Mouse (Mus musculus): ENCODE measurements around the gene Anpep. TPM values are rescaled to one million over a fixed set of nuclear protein-coding genes. Genes with fewer than 3 reads are reported as not detected.

Gene Anpep
- polyA plus RNA-seq, 1 experiment from 2014 or later: 26.7 TPM

GRCm38 (mm10) chr7:79858202-79858934 lies 2.5 kb downstream of the Anpep start:
- Histone ChIP-seq H3K27me3 (ENCODE audit: insufficient read depth, low read length) (no peaks in the 10 kb centered on the region), H3K4me1 (ENCODE audit: insufficient read depth) (no peaks in the 10 kb centered on the region), H3K36me3 (replicated peaks; ENCODE audit: insufficient read depth, low read length) (no peaks in the 10 kb centered on the region), H3K9ac (replicated peaks) (no peak overlapping the region), H3K4me3 (ENCODE audit: low read depth, low read length) (no peak overlapping the region), H3K4me2 (ENCODE audit: low read depth, low read length) (no peak overlapping the region), H3K9me3 (ENCODE audit: low read length) (no peaks in the 10 kb centered on the region), H3K27ac (ENCODE audit: low read depth) (no peak overlapping the region)
- WGBS (ENCODE audit: insufficient replicate concordance): 34% methylated on average over 11 of the region's 11 CpGs
- TF ChIP-seq EP300 (IDR thresholded peaks at IDR 0.05; ENCODE audit: low read depth) (no peak), CTCF (IDR thresholded peaks at IDR 0.05; ENCODE audit: low read depth) (no peak)
- no peak for DNase-seq
- no peak for ATAC-seq

DNA sequence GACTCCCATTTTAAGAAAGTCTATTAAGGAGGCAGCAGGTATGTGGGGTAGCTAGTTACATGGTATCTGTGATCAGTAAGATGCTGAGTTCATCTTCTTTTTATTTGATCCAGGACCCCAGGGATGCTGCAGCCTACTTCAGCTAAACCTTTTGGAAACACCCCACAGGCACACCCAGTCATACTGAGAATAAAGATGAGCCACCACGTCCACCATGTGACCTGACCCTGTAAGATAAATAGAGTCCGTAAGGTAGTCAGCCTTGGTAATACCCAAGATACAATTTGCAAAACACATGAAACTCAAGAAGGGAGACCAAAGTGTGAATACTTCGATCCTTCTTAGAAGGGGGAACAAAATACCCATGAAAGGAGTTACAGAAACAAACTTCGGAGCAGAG lies 4.6 kb downstream of the Anpep start:
- H3K27me3 ChIP-seq (ENCODE audit: insufficient read depth, low read length): no peaks in the 10 kb centered on the region
- DNase-seq (no peak), ATAC-seq (no peak)
- H3K9me3 ChIP-seq (ENCODE audit: low read length): no peaks in the 10 kb centered on the region
- no peaks in the 10 kb centered on the region for H3K4me1 ChIP-seq (ENCODE audit: insufficient read depth)
- H3K36me3 ChIP-seq (replicated peaks; ENCODE audit: insufficient read depth, low read length): no peaks in the 10 kb centered on the region
- no peak overlapping the region for H3K9ac ChIP-seq (replicated peaks)
- WGBS (ENCODE audit: insufficient replicate concordance): 68% methylated on average over 4 of the region's 4 CpGs
- TF ChIP-seq CTCF (IDR thresholded peaks at IDR 0.05; ENCODE audit: low read depth): no peak
- no peak for TF ChIP-seq EP300 (IDR thresholded peaks at IDR 0.05; ENCODE audit: low read depth)
- H3K4me3 ChIP-seq (ENCODE audit: low read depth, low read length): no peak overlapping the region
- H3K4me2 ChIP-seq (ENCODE audit: low read depth, low read length): no peak overlapping the region
- H3K27ac ChIP-seq (ENCODE audit: low read depth): no peak overlapping the region

- 12% methylated on average over 45 of the region's 53 CpGs for WGBS (ENCODE audit: insufficient replicate concordance)
- Histone ChIP-seq H3K4me2 (ENCODE audit: low read depth, low read length) (peak overlapping the region; percentile 76), H3K9me3 (ENCODE audit: low read length) (no peaks in the 10 kb centered on the region), H3K36me3 (replicated peaks; ENCODE audit: insufficient read depth, low read length) (no peaks in the 10 kb centered on the region), H3K9ac (replicated peaks) (peak overlapping the region; percentile 30; the same call in 1 of the 2 replicates), H3K4me1 (ENCODE audit: insufficient read depth) (peaks cover 25% of the 10 kb centered on the region), H3K27me3 (ENCODE audit: insufficient read depth, low read length) (peaks cover 4% of the 10 kb centered on the region; the same call in 1 of the 2 replicates), H3K27ac (ENCODE audit: low read depth) (no peak overlapping the region), H3K4me3 (ENCODE audit: low read depth, low read length) (peak overlapping the region; percentile 37)
- ATAC-seq: 0 out of 2 replicates have a peak, but pooled peaks have one; percentile 22
- peak; percentile 46 for DNase-seq
- TF ChIP-seq EP300 (IDR thresholded peaks at IDR 0.05; ENCODE audit: low read depth) (no peak), CTCF (IDR thresholded peaks at IDR 0.05; ENCODE audit: low read depth) (no peak)
These were observed 13.1 kb downstream of the Anpep start for GRCm38 (mm10) chr7:79847456-79848451.

DNA sequence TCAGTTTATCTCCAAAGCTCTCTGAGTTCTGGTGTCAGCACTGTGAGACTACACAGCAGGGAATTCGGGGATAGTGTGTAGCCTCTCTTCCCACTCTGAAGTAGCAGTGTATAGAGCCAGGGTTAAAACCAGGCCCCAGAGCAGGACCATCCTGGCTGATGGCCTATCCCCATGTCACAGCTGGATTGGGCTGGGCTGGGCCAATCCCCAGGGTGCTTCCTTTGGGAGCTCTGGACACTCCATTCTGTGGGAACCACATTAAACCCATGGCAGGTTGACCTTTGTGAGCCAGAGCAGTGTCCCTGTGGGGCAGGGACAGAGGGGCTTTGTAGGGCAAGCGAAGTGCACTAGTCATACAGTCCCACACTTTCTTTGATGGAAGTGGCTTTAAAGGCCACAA lies 14.5 kb downstream of the Anpep start:
- TF ChIP-seq CTCF (IDR thresholded peaks at IDR 0.05; ENCODE audit: low read depth) (no peak), EP300 (IDR thresholded peaks at IDR 0.05; ENCODE audit: low read depth) (no peak)
- no peaks in the 10 kb centered on the region for H3K36me3 ChIP-seq (replicated peaks; ENCODE audit: insufficient read depth, low read length)
- H3K4me1 ChIP-seq (ENCODE audit: insufficient read depth): peaks cover 25% of the 10 kb centered on the region
- 77% methylated on average over 2 of the region's 2 CpGs for WGBS (ENCODE audit: insufficient replicate concordance)
- no peaks in the 10 kb centered on the region for H3K9me3 ChIP-seq (ENCODE audit: low read length)
- H3K9ac ChIP-seq (replicated peaks): no peak overlapping the region
- no peak overlapping the region for H3K4me3 ChIP-seq (ENCODE audit: low read depth, low read length)
- H3K27me3 ChIP-seq (ENCODE audit: insufficient read depth, low read length): peaks cover 4% of the 10 kb centered on the region; the same call in 1 of the 2 replicates
- no peak for DNase-seq
- H3K27ac ChIP-seq (ENCODE audit: low read depth): no peak overlapping the region
- no peak overlapping the region for H3K4me2 ChIP-seq (ENCODE audit: low read depth, low read length)
- no peak for ATAC-seq

DNA sequence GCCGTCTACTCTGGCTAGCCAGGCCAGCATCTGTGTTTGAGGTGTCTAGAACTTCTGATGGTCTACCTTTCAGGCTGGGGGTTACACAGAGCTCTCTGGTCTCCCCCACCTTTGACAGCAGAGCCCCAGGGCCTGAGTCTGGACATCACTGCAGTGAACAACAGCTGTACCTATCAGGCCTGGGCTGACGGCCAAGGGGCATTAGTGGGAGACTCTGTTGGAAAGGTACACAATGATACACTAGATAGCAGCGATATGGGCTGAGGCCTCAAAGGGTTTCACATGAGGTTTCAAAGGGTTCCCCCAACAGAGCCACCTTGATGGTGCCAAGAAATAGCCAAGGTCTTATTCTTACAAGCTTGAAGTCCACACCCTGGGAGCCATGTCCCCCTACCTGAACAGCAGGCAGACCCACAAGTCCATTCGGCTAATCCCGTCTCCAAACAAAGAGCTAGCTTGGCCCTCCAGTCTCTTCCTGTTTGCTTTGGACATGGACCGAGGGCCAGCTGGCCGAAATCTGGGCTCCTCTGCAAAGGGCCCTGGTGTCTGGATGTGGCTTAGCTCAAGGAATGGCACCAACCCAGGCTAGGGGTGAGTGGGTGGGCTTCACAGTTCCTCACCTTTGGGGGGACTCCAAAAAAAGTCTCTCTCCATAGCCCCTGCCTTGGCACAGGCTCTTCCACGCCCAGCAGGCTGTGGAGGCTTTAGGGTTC lies 16.6 kb downstream of the Anpep start:
- H3K4me2 ChIP-seq (ENCODE audit: low read depth, low read length): 0 out of 2 replicates have a peak overlapping the region, but pooled peaks have one; percentile 65
- peak; percentile 60 for DNase-seq
- no peak overlapping the region for H3K4me3 ChIP-seq (ENCODE audit: low read depth, low read length)
- H3K9me3 ChIP-seq (ENCODE audit: low read length): no peaks in the 10 kb centered on the region
- ATAC-seq: peak; percentile 49; the same call in 1 of the 2 replicates
- H3K36me3 ChIP-seq (replicated peaks; ENCODE audit: insufficient read depth, low read length): no peaks in the 10 kb centered on the region
- TF ChIP-seq CTCF (IDR thresholded peaks at IDR 0.05; ENCODE audit: low read depth): no peak
- no peak for TF ChIP-seq EP300 (IDR thresholded peaks at IDR 0.05; ENCODE audit: low read depth)
- no peak overlapping the region for H3K9ac ChIP-seq (replicated peaks)
- H3K27me3 ChIP-seq (ENCODE audit: insufficient read depth, low read length): peaks cover 4% of the 10 kb centered on the region; the same call in 1 of the 2 replicates
- 52% methylated on average over 8 of the region's 8 CpGs for WGBS (ENCODE audit: insufficient replicate concordance)
- peak overlapping the region; percentile 69 for H3K27ac ChIP-seq (ENCODE audit: low read depth)
- H3K4me1 ChIP-seq (ENCODE audit: insufficient read depth): peaks cover 25% of the 10 kb centered on the region

Measured in liver, postnatal 0 days (tissue).